Mouse (Mus musculus): ENCODE data around the gene Ptger4. TPM values are rescaled to one million over a fixed set of nuclear protein-coding genes. Genes with fewer than 3 reads are reported as not detected.

The Ptger4 gene
- polyA plus RNA-seq, 1 experiment from 2014 or later: 15.1 TPM

GRCm38 (mm10) chr15:5165121-5165773, 78.7 kb downstream of the Ptger4 start:
- H3K4me3 ChIP-seq (ENCODE audit: low read depth, low read length): no peak overlapping the region
- WGBS: 85% methylated on average over 12 of the region's 12 CpGs
- H3K4me1 ChIP-seq (replicated peaks; ENCODE audit: control insufficient read depth, insufficient read depth, low read length): no peaks in the 10 kb centered on the region
- peaks cover 69% of the 10 kb centered on the region for H3K36me3 ChIP-seq (ENCODE audit: control insufficient read depth, insufficient read depth)
- H3K9me3 ChIP-seq (ENCODE audit: control insufficient read depth): no peaks in the 10 kb centered on the region
- no peak for TF ChIP-seq CTCF (IDR thresholded peaks at IDR 0.05; ENCODE audit: low read depth)
- no peak overlapping the region for H3K9ac ChIP-seq (ENCODE audit: low read depth, low read length)
- no peak overlapping the region for H3K27ac ChIP-seq (ENCODE audit: low read depth, low read length)
- no peak overlapping the region for H3K4me2 ChIP-seq (replicated peaks; ENCODE audit: low read depth)
- H3K27me3 ChIP-seq (replicated peaks; ENCODE audit: control insufficient read depth, insufficient read depth, low read length): no peaks in the 10 kb centered on the region
- no peak for ATAC-seq

GRCm38 (mm10) chr15:5158827-5159226, 85.2 kb downstream of the Ptger4 start:
- ATAC-seq: 0 out of 2 replicates have a peak, but pooled peaks have one; percentile 25
- WGBS: 46% methylated on average over 6 of the region's 6 CpGs
- no peaks in the 10 kb centered on the region for H3K9me3 ChIP-seq (ENCODE audit: control insufficient read depth)
- H3K9ac ChIP-seq (ENCODE audit: low read depth, low read length): no peak overlapping the region
- no peak overlapping the region for H3K4me2 ChIP-seq (replicated peaks; ENCODE audit: low read depth)
- 0 out of 2 replicates have a peak overlapping the region, but pooled peaks have one; percentile 4 for H3K27ac ChIP-seq (ENCODE audit: low read depth, low read length)
- TF ChIP-seq CTCF (IDR thresholded peaks at IDR 0.05; ENCODE audit: low read depth): no peak
- no peaks in the 10 kb centered on the region for H3K27me3 ChIP-seq (replicated peaks; ENCODE audit: control insufficient read depth, insufficient read depth, low read length)
- no peak overlapping the region for H3K4me3 ChIP-seq (ENCODE audit: low read depth, low read length)
- H3K36me3 ChIP-seq (ENCODE audit: control insufficient read depth, insufficient read depth): peaks cover 20% of the 10 kb centered on the region
- H3K4me1 ChIP-seq (replicated peaks; ENCODE audit: control insufficient read depth, insufficient read depth, low read length): peaks cover 9% of the 10 kb centered on the region; the same call in 1 of the 2 replicates

GRCm38 (mm10) chr15:5157386-5157785, 86.6 kb downstream of the Ptger4 start:
- H3K27me3 ChIP-seq (replicated peaks; ENCODE audit: control insufficient read depth, insufficient read depth, low read length): no peaks in the 10 kb centered on the region
- WGBS: 69% methylated on average over 1 of the region's 1 CpGs
- TF ChIP-seq CTCF (IDR thresholded peaks at IDR 0.05; ENCODE audit: low read depth): no peak
- H3K27ac ChIP-seq (ENCODE audit: low read depth, low read length): no peak overlapping the region
- H3K4me2 ChIP-seq (replicated peaks; ENCODE audit: low read depth): no peak overlapping the region
- no peak overlapping the region for H3K4me3 ChIP-seq (ENCODE audit: low read depth, low read length)
- no peak overlapping the region for H3K9ac ChIP-seq (ENCODE audit: low read depth, low read length)
- H3K4me1 ChIP-seq (replicated peaks; ENCODE audit: control insufficient read depth, insufficient read depth, low read length): peaks cover 9% of the 10 kb centered on the region; the same call in 1 of the 2 replicates
- ATAC-seq: no peak
- no peaks in the 10 kb centered on the region for H3K9me3 ChIP-seq (ENCODE audit: control insufficient read depth)
- H3K36me3 ChIP-seq (ENCODE audit: control insufficient read depth, insufficient read depth): peaks cover 9% of the 10 kb centered on the region; the same call in 1 of the 2 replicates

Other genes with a start within 250 kb of the Ptger4 start
- gene C7, start 180.4 kb downstream of the Ptger4 start, polyA plus RNA-seq (2015; fragmentation: Nextera tagmentation; extraction: Ambion mirVana): 0.07 and 0.08 TPM in 2 replicates
- 1.5 and 2.1 TPM in 2 replicates for gene Card6, start 135.6 kb downstream of the Ptger4 start, polyA plus RNA-seq (2015; fragmentation: Nextera tagmentation; extraction: Ambion mirVana)
- gene Rpl37, start 127.5 kb downstream of the Ptger4 start, polyA plus RNA-seq (2015; fragmentation: Nextera tagmentation; extraction: Ambion mirVana): 520 and 549 TPM in 2 replicates
- 16.6 and 17.8 TPM in 2 replicates for gene Prkaa1, start 100.3 kb downstream of the Ptger4 start, polyA plus RNA-seq (2015; fragmentation: Nextera tagmentation; extraction: Ambion mirVana)
- 26.0 and 28.8 TPM in 2 replicates for gene Ttc33, start 58.7 kb downstream of the Ptger4 start, polyA plus RNA-seq (2015; fragmentation: Nextera tagmentation; extraction: Ambion mirVana)